ENCODE assay signal across 7 mouse cellular contexts in the genomic region with DNA sequence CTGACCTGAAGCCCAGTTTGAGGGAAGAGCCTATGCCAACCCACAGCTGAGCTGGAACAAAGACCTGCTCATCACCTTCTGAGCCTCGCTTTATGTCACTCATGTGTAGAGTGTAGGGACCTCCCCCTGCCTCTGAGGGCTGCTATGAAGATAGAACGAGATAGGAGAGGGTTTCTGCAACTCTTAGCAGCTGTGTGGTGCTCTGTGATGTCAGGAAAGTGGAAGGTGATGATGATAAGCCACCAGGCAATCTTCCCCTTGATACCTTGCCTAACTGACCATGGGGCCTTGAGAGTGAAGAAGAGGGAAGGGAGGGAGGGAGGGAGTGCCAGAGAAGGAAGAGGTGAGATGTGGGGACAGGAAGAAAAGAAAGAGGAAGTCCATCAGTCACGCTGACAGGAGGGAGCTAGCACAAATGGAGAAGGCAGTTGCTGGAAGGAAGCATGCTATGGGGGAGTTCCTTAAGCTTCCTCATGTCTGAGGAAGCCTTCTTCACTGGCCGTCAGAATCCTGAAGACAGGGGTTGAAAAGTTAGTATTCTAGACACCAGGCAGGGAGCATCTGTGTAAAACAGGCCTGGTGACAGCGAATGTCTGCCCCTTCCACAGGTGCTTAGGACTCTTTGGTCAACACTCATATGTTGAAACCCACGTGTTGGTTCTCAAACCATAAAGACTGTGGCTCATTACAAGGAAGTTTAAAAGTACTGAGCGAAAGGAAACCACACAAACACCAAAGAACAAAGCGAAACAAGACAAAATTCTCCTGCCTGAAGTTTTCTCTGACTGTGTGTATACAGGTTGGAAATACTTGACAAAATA. TPM values are rescaled to one million over a fixed set of nuclear protein-coding genes. Genes with fewer than 3 reads are reported as not detected.
DNase-seq lines count a peak whose midpoint lies in the region; ATAC-seq lines count a peak whose summit lies in the region.

Gene Nav2 (plus strand): TSS at position 196 of the 821 bp plus-strand sequence.

- no peaks in the 10 kb centered on the region for H3K9me3 ChIP-seq in forebrain, embryonic 14.5 days (replicated peaks; ENCODE audit: control insufficient read depth, low read length)
- no peaks in the 10 kb centered on the region for H3K9me3 ChIP-seq in hindbrain, embryonic 10.5 days
- H3K9me3 ChIP-seq in liver, embryonic 15.5 days (replicated peaks): no peaks in the 10 kb centered on the region
- H3K9me3 ChIP-seq in stomach, embryonic 15.5 days: no peaks in the 10 kb centered on the region

- DNase-seq in spleen, postnatal 36 days (ENCODE audit: low spot score in 2 of 2): peak; percentile 23 to 32
- DNase-seq in spleen, postnatal 14 days (ENCODE audit: low spot score in 2 of 2): no peak
- no peak for DNase-seq in forebrain, embryonic 14.5 days (ENCODE audit: low spot score)
- DNase-seq in hindbrain, embryonic 10.5 days (ENCODE audit: low spot score): no peak
- no peak for DNase-seq in c-Kit-positive CD71-positive TER-119-positive erythroid progenitor cells, embryonic 14.5 days (ENCODE audit: low spot score)

- no peak within 1 kb of the TSS for H3K27ac ChIP-seq in forebrain, embryonic 14.5 days (ENCODE audit: low read depth, low read length)
- H3K27ac ChIP-seq in hindbrain, embryonic 10.5 days: no peak within 1 kb of the TSS
- H3K27ac ChIP-seq in liver, embryonic 15.5 days (replicated peaks): peak within 1 kb of the TSS; percentile 68
- 0 out of 2 replicates have a peak within 1 kb of the TSS, but pooled peaks have one; percentile 40 for H3K27ac ChIP-seq in stomach, embryonic 15.5 days

- peaks cover 22% of the 10 kb centered on the region for H3K4me1 ChIP-seq in forebrain, embryonic 14.5 days (ENCODE audit: control insufficient read depth, insufficient read depth, low read length)
- peaks cover 15% of the 10 kb centered on the region; the same call in 1 of the 2 replicates for H3K4me1 ChIP-seq in hindbrain, embryonic 10.5 days (replicated peaks)
- H3K4me1 ChIP-seq in liver, embryonic 15.5 days (replicated peaks): peaks cover 9% of the 10 kb centered on the region
- H3K4me1 ChIP-seq in stomach, embryonic 15.5 days: no peaks in the 10 kb centered on the region

- no peak within 1 kb of the TSS for H3K4me2 ChIP-seq in forebrain, embryonic 14.5 days (ENCODE audit: low read length)
- no peak within 1 kb of the TSS for H3K4me2 ChIP-seq in liver, embryonic 15.5 days
- no peak within 1 kb of the TSS for H3K4me2 ChIP-seq in stomach, embryonic 15.5 days

- WGBS in forebrain, embryonic 14.5 days: 79% methylated on average over 8 of the region's 8 CpGs
- WGBS in hindbrain, embryonic 10.5 days: 73% methylated on average over 8 of the region's 8 CpGs
- whole genome bisulfite sequencing in liver, embryonic 15.5 days (ENCODE audit: insufficient replicate concordance): 16% methylated on average over 8 of the region's 8 CpGs
- 52% methylated on average over 8 of the region's 8 CpGs for WGBS in stomach, embryonic 15.5 days

- no peak within 1 kb of the TSS for H3K9ac ChIP-seq in forebrain, embryonic 14.5 days (ENCODE audit: low read length)
- no peak within 1 kb of the TSS for H3K9ac ChIP-seq in liver, embryonic 15.5 days
- no peak within 1 kb of the TSS for H3K9ac ChIP-seq in stomach, embryonic 15.5 days

- H3K36me3 ChIP-seq in forebrain, embryonic 14.5 days (ENCODE audit: control insufficient read depth, insufficient read depth, low read length): no peaks in the 10 kb centered on the region
- no peaks in the 10 kb centered on the region for H3K36me3 ChIP-seq in hindbrain, embryonic 10.5 days
- no peaks in the 10 kb centered on the region for H3K36me3 ChIP-seq in liver, embryonic 15.5 days (replicated peaks)
- no peaks in the 10 kb centered on the region for H3K36me3 ChIP-seq in stomach, embryonic 15.5 days

- 0 out of 2 replicates have a peak, but pooled peaks have one; percentile 7 for ATAC-seq in forebrain, embryonic 14.5 days
- ATAC-seq in liver, embryonic 15.5 days (ENCODE audit: insufficient read depth): no peak
- ATAC-seq in stomach, embryonic 15.5 days (ENCODE audit: insufficient read depth, low FRiP score, low read depth): no peak

- 0 out of 2 replicates have a peak, but pooled peaks cover 4% of the 10 kb centered on the region for H3K27me3 ChIP-seq in forebrain, embryonic 14.5 days (replicated peaks; ENCODE audit: control insufficient read depth, insufficient read depth, low read length)
- peaks cover 22% of the 10 kb centered on the region for H3K27me3 ChIP-seq in hindbrain, embryonic 10.5 days (ENCODE audit: insufficient read depth, poor library complexity, severe bottlenecking)
- H3K27me3 ChIP-seq in liver, embryonic 15.5 days: no peaks in the 10 kb centered on the region
- H3K27me3 ChIP-seq in stomach, embryonic 15.5 days (replicated peaks): no peaks in the 10 kb centered on the region

- H3K4me3 ChIP-seq in forebrain, embryonic 14.5 days (ENCODE audit: low read depth, low read length): no peak within 1 kb of the TSS
- H3K4me3 ChIP-seq in hindbrain, embryonic 10.5 days: no peak within 1 kb of the TSS
- no peak within 1 kb of the TSS for H3K4me3 ChIP-seq in liver, embryonic 15.5 days (replicated peaks)
- no peak within 1 kb of the TSS for H3K4me3 ChIP-seq in stomach, embryonic 15.5 days (replicated peaks)

RNA-seq across cellular contexts. Expression of gene Nav2, which starts in this region (rescaled TPM):
- polyA plus RNA-seq in forebrain, embryonic 14.5 days (2014; fragmentation: Nextera tagmentation; extraction: Ambion mirVana): 6.3 and 15.5 TPM in 2 replicates
- 19.1 and 25.6 TPM in 2 replicates for polyA plus RNA-seq in hindbrain, embryonic 10.5 days (2016; fragmentation: Nextera tagmentation; extraction: Ambion mirVana)
- polyA plus RNA-seq in liver, embryonic 15.5 days (2015; fragmentation: Nextera tagmentation; extraction: Ambion mirVana): 2.2 and 3.2 TPM in 2 replicates
- polyA plus RNA-seq in stomach, embryonic 15.5 days (2015; fragmentation: Nextera tagmentation; extraction: Ambion mirVana): 20.4 and 22.4 TPM in 2 replicates

Comparison
In these comparisons a context has a peak if more than half of its experiments do, and no peak if none do; other contexts are left out.
1. DNase-seq: peak in spleen, postnatal 36 days (2 of 2); none in spleen, postnatal 14 days (0 of 2), forebrain, embryonic 14.5 days (single experiment), hindbrain, embryonic 10.5 days (single experiment) and c-Kit-positive CD71-positive TER-119-positive erythroid progenitor cells, embryonic 14.5 days (single experiment).
2. H3K27ac ChIP-seq: peak in liver, embryonic 15.5 days (single experiment) and stomach, embryonic 15.5 days (single experiment); none in forebrain, embryonic 14.5 days (single experiment) and hindbrain, embryonic 10.5 days (single experiment).